Mouse (Mus musculus): Measurements from ENCODE around the gene Ptprb. TPM values are rescaled to one million over a fixed set of nuclear protein-coding genes. Genes with fewer than 3 reads are reported as not detected.

Gene Ptprb
- total and polyA plus RNA-seq, 2 experiments from 2014 or later = 2.3 to 9.8 TPM

DNA sequence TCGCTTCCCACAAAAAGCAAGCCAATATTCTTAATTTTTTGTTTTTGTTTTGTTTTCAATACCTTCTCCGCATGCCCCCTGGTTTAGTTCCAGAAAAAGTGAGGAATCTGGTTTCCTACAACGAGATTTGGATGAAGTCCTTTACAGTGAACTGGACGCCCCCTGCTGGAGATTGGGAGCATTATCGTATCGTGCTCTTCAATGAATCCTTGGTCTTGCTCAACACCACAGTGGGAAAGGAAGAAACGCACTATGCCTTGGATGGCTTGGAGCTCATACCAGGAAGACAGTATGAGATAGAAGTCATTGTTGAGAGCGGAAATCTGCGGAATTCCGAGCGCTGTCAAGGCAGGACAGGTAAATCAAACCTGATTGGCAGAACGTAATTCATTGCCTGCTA is 43.9 kb downstream of the Ptprb start:
- no peak overlapping the region for H3K4me3 ChIP-seq (ENCODE audit: low read depth, low read length)
- H3K27ac ChIP-seq (ENCODE audit: low read depth, low read length) = no peak overlapping the region
- TF ChIP-seq CTCF (IDR thresholded peaks at IDR 0.05; ENCODE audit: low read depth) = peak; percentile 90
- no peaks in the 10 kb centered on the region for H3K36me3 ChIP-seq (ENCODE audit: insufficient read depth)
- H3K9me3 ChIP-seq (ENCODE audit: low read length) = no peaks in the 10 kb centered on the region
- H3K4me1 ChIP-seq (ENCODE audit: insufficient read depth) = no peaks in the 10 kb centered on the region
- DNase-seq = peak; percentile 91
- WGBS = 19% methylated on average over 12 of the region's 12 CpGs
- no peak overlapping the region for H3K4me2 ChIP-seq (ENCODE audit: low read depth)
- no peak overlapping the region for H3K9ac ChIP-seq
- no peaks in the 10 kb centered on the region for H3K27me3 ChIP-seq (ENCODE audit: insufficient read depth, low read length)
- ATAC-seq = peak; percentile 62; the same call in 1 of the 2 replicates

DNA sequence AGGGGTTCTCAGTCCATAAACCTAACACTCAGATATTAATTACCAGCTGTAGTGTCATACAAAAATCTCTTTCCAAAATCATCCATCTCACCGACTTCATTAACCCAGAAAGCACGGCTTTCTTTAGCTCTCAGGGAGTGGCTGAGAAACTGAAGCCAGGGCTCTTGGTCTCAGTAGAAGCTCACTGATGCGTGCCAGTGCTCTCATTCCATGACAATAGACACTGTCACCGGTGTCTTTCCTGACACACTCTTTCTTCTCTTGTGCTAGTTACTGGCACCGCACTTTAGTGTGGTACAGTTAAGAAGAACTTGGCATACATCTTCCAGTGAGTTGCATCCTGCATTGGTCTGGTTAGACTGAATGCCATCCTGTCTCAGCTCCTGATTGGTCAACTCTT is 53.8 kb downstream of the Ptprb start:
- TF ChIP-seq CTCF (IDR thresholded peaks at IDR 0.05; ENCODE audit: low read depth) = no peak
- H3K36me3 ChIP-seq (ENCODE audit: insufficient read depth) = no peaks in the 10 kb centered on the region
- H3K4me2 ChIP-seq (ENCODE audit: low read depth) = no peak overlapping the region
- H3K9me3 ChIP-seq (ENCODE audit: low read length) = no peaks in the 10 kb centered on the region
- H3K9ac ChIP-seq = no peak overlapping the region
- H3K27ac ChIP-seq (ENCODE audit: low read depth, low read length) = no peak overlapping the region
- H3K4me3 ChIP-seq (ENCODE audit: low read depth, low read length) = no peak overlapping the region
- ATAC-seq (no peak), DNase-seq (no peak)
- H3K27me3 ChIP-seq (ENCODE audit: insufficient read depth, low read length) = no peaks in the 10 kb centered on the region
- H3K4me1 ChIP-seq (ENCODE audit: insufficient read depth) = peaks cover 6% of the 10 kb centered on the region; the same call in 1 of the 2 replicates
- WGBS = 17% methylated on average over 5 of the region's 5 CpGs

- 12% methylated on average over 5 of the region's 5 CpGs for WGBS
- peak; percentile 66 for ATAC-seq
- no peaks in the 10 kb centered on the region for H3K36me3 ChIP-seq (ENCODE audit: insufficient read depth)
- no peak overlapping the region for H3K27ac ChIP-seq (ENCODE audit: low read depth, low read length)
- H3K9me3 ChIP-seq (ENCODE audit: low read length) = no peaks in the 10 kb centered on the region
- no peak overlapping the region for H3K4me3 ChIP-seq (ENCODE audit: low read depth, low read length)
- H3K9ac ChIP-seq = no peak overlapping the region
- peaks cover 6% of the 10 kb centered on the region; the same call in 1 of the 2 replicates for H3K4me1 ChIP-seq (ENCODE audit: insufficient read depth)
- no peaks in the 10 kb centered on the region for H3K27me3 ChIP-seq (ENCODE audit: insufficient read depth, low read length)
- peak overlapping the region; percentile 43 for H3K4me2 ChIP-seq (ENCODE audit: low read depth)
- DNase-seq = peak; percentile 93
- peak; percentile 96 for TF ChIP-seq CTCF (IDR thresholded peaks at IDR 0.05; ENCODE audit: low read depth)
Observed at GRCm38 (mm10) chr10:116330458-116330857, 55.1 kb downstream of the Ptprb start.

- TF ChIP-seq CTCF (IDR thresholded peaks at IDR 0.05; ENCODE audit: low read depth) = no peak
- 15% methylated on average over 23 of the region's 23 CpGs for WGBS
- Histone ChIP-seq H3K4me2 (ENCODE audit: low read depth) (peak overlapping the region; percentile 43), H3K36me3 (ENCODE audit: insufficient read depth) (no peaks in the 10 kb centered on the region), H3K4me1 (ENCODE audit: insufficient read depth) (peaks cover 6% of the 10 kb centered on the region; the same call in 1 of the 2 replicates), H3K27me3 (ENCODE audit: insufficient read depth, low read length) (no peaks in the 10 kb centered on the region), H3K9me3 (ENCODE audit: low read length) (no peaks in the 10 kb centered on the region), H3K27ac (ENCODE audit: low read depth, low read length) (no peak overlapping the region), H3K4me3 (ENCODE audit: low read depth, low read length) (no peak overlapping the region), H3K9ac (no peak overlapping the region)
- DNase-seq (no peak), ATAC-seq (no peak)
Observed at GRCm38 (mm10) chr10:116330961-116331510, 55.7 kb downstream of the Ptprb start.

DNA sequence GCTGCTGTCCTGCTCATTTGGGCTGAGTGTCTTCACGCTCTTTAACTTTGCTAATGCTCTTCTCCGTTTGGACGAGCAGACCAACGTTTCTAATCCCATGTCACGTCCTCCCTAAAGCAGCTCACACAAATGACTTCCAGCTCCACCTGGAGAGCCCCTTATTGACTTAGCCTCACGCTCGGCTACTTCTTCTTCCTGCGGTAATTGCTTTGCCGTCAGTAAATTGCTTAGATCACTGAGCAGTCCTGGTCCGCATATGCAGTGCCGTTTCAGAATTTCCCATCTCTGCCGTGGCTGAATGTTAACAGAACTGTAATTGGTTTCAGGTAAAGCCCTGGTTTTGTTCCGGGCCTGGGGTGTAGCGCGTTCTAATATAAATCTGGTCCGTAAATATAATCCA is 58.3 kb downstream of the Ptprb start:
- Histone ChIP-seq H3K9me3 (ENCODE audit: low read length) (no peaks in the 10 kb centered on the region), H3K4me1 (ENCODE audit: insufficient read depth) (peaks cover 6% of the 10 kb centered on the region; the same call in 1 of the 2 replicates), H3K4me3 (ENCODE audit: low read depth, low read length) (no peak overlapping the region), H3K27ac (ENCODE audit: low read depth, low read length) (no peak overlapping the region), H3K9ac (no peak overlapping the region), H3K36me3 (ENCODE audit: insufficient read depth) (no peaks in the 10 kb centered on the region), H3K27me3 (ENCODE audit: insufficient read depth, low read length) (no peaks in the 10 kb centered on the region), H3K4me2 (ENCODE audit: low read depth) (no peak overlapping the region)
- 48% methylated on average over 16 of the region's 16 CpGs for WGBS
- ATAC-seq (no peak), DNase-seq (no peak)
- no peak for TF ChIP-seq CTCF (IDR thresholded peaks at IDR 0.05; ENCODE audit: low read depth)

- ATAC-seq (no peak), DNase-seq (no peak)
- no peak overlapping the region for H3K4me2 ChIP-seq (ENCODE audit: low read depth)
- no peak overlapping the region for H3K27ac ChIP-seq (ENCODE audit: low read depth, low read length)
- H3K4me3 ChIP-seq (ENCODE audit: low read depth, low read length) = no peak overlapping the region
- peaks cover 6% of the 10 kb centered on the region; the same call in 1 of the 2 replicates for H3K4me1 ChIP-seq (ENCODE audit: insufficient read depth)
- 93% methylated on average over 7 of the region's 7 CpGs for WGBS
- no peaks in the 10 kb centered on the region for H3K27me3 ChIP-seq (ENCODE audit: insufficient read depth, low read length)
- H3K9me3 ChIP-seq (ENCODE audit: low read length) = no peaks in the 10 kb centered on the region
- H3K36me3 ChIP-seq (ENCODE audit: insufficient read depth) = no peaks in the 10 kb centered on the region
- H3K9ac ChIP-seq = no peak overlapping the region
- TF ChIP-seq CTCF (IDR thresholded peaks at IDR 0.05; ENCODE audit: low read depth) = no peak
Observed at GRCm38 (mm10) chr10:116334120-116334519, 58.8 kb downstream of the Ptprb start.

DNA sequence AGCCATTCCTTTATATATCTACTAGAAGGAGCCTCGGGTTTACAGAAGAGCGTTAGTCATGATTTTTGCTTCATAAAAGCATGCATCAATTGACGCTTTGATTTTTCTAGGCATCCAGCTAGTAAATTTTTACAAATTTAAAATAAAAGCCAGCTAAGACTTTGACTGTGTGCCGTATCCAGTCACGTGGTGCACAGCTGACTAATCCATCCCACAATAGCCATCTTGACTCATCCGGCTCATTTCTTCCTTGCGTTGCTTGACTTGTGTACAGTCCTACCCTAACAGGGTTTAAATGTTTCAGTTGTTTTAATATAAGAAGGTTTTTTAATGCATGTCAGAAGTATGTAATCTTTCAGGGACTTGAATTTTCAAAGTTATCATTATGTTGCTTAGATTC is 60.0 kb downstream of the Ptprb start:
- ATAC-seq = no peak
- H3K9me3 ChIP-seq (ENCODE audit: low read length) = no peaks in the 10 kb centered on the region
- no peak overlapping the region for H3K9ac ChIP-seq
- H3K4me1 ChIP-seq (ENCODE audit: insufficient read depth) = peaks cover 6% of the 10 kb centered on the region; the same call in 1 of the 2 replicates
- H3K4me3 ChIP-seq (ENCODE audit: low read depth, low read length) = no peak overlapping the region
- no peak overlapping the region for H3K27ac ChIP-seq (ENCODE audit: low read depth, low read length)
- no peak for DNase-seq
- no peak overlapping the region for H3K4me2 ChIP-seq (ENCODE audit: low read depth)
- no peaks in the 10 kb centered on the region for H3K27me3 ChIP-seq (ENCODE audit: insufficient read depth, low read length)
- H3K36me3 ChIP-seq (ENCODE audit: insufficient read depth) = no peaks in the 10 kb centered on the region
- TF ChIP-seq CTCF (IDR thresholded peaks at IDR 0.05; ENCODE audit: low read depth) = no peak
- 84% methylated on average over 7 of the region's 7 CpGs for WGBS

Data from forebrain, postnatal 0 days (tissue).